Mouse (Mus musculus): ENCODE measurements at regions not wholly inside any gene's neighbourhood (a gene's known extent, or its start where the extent isn't known, plus 50 kb on each side); places are given as distances from the start of the nearest gene placed in this dataset.

GRCm38 (mm10) chr13:118849541-118849940 is 179.9 kb downstream of the Fgf10 start:
- Histone ChIP-seq H3K9me3 (no peaks in the 10 kb centered on the region), H3K4me1 (replicated peaks) (no peaks in the 10 kb centered on the region), H3K27ac (replicated peaks) (no peak overlapping the region), H3K4me3 (no peak overlapping the region), H3K36me3 (no peaks in the 10 kb centered on the region), H3K4me2 (no peak overlapping the region), H3K9ac (no peak overlapping the region), H3K27me3 (no peaks in the 10 kb centered on the region)
- ATAC-seq (ENCODE audit: low read depth) = no peak
- WGBS = 93% methylated on average over 5 of the region's 5 CpGs

DNA sequence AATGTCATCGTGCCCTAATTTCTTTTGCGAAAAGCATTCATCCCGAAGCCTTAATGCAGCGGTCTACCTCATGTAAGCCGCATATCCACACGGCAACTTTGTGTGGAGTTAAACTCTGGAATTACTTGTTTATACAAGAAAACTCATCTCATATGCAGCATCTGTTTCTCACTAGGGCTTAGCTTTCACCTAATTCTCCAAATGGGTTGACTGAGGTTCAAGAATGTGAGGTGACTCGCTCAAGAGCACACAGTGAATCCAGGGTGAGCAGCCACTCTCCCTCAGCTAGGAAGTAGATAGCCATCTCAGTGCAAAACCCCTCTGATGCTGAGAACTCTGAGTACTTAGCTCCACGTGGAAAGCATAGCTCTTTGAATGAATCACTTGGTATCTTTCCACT is 181.1 kb downstream of the Fgf10 start:
- Histone ChIP-seq H3K9me3 (no peaks in the 10 kb centered on the region), H3K4me2 (no peak overlapping the region), H3K27me3 (no peaks in the 10 kb centered on the region), H3K4me1 (replicated peaks) (no peaks in the 10 kb centered on the region), H3K9ac (no peak overlapping the region), H3K27ac (replicated peaks) (no peak overlapping the region), H3K36me3 (no peaks in the 10 kb centered on the region), H3K4me3 (no peak overlapping the region)
- WGBS = 87% methylated on average over 8 of the region's 8 CpGs
- no peak for ATAC-seq (ENCODE audit: low read depth)

- H3K36me3 ChIP-seq = no peaks in the 10 kb centered on the region
Observed at GRCm38 (mm10) chr13:118886339-118886810, 216.8 kb downstream of the Fgf10 start.

GRCm38 (mm10) chr13:118895079-118895478 is 225.5 kb downstream of the Fgf10 start:
- 90% methylated on average over 4 of the region's 4 CpGs for WGBS
- no peak for ATAC-seq (ENCODE audit: low read depth)
- no peaks in the 10 kb centered on the region for H3K9me3 ChIP-seq

More at GRCm38 (mm10) chr13:118886339-118886810, 216.8 kb downstream of the Fgf10 start:
- H3K4me1 ChIP-seq (replicated peaks) = no peaks in the 10 kb centered on the region
- no peak overlapping the region for H3K9ac ChIP-seq
- no peak overlapping the region for H3K4me3 ChIP-seq
- no peak overlapping the region for H3K27ac ChIP-seq (replicated peaks)
- ATAC-seq (ENCODE audit: low read depth) = no peak
- H3K9me3 ChIP-seq = no peaks in the 10 kb centered on the region
- H3K27me3 ChIP-seq = no peaks in the 10 kb centered on the region
- no peak overlapping the region for H3K4me2 ChIP-seq
- WGBS = 66% methylated on average over 9 of the region's 9 CpGs

GRCm38 (mm10) chr13:118901950-118902349 is 232.4 kb downstream of the Fgf10 start:
- H3K4me2 ChIP-seq = no peak overlapping the region
- H3K27ac ChIP-seq (replicated peaks) = no peak overlapping the region
- no peak overlapping the region for H3K4me3 ChIP-seq
- H3K27me3 ChIP-seq = no peaks in the 10 kb centered on the region
- H3K36me3 ChIP-seq = no peaks in the 10 kb centered on the region
- no peak overlapping the region for H3K9ac ChIP-seq
- ATAC-seq (ENCODE audit: low read depth) = no peak
- H3K9me3 ChIP-seq = no peaks in the 10 kb centered on the region
- WGBS = 89% methylated on average over 2 of the region's 2 CpGs
- H3K4me1 ChIP-seq (replicated peaks) = no peaks in the 10 kb centered on the region

More at GRCm38 (mm10) chr13:118895079-118895478, 225.5 kb downstream of the Fgf10 start:
- no peak overlapping the region for H3K4me3 ChIP-seq
- no peaks in the 10 kb centered on the region for H3K4me1 ChIP-seq (replicated peaks)
- no peaks in the 10 kb centered on the region for H3K36me3 ChIP-seq
- H3K9ac ChIP-seq = no peak overlapping the region
- H3K27me3 ChIP-seq = no peaks in the 10 kb centered on the region
- H3K27ac ChIP-seq (replicated peaks) = no peak overlapping the region
- H3K4me2 ChIP-seq = no peak overlapping the region

GRCm38 (mm10) chr13:118910351-118910750 is 240.8 kb downstream of the Fgf10 start:
- 86% methylated on average over 2 of the region's 2 CpGs for WGBS
- no peaks in the 10 kb centered on the region for H3K4me1 ChIP-seq (replicated peaks)
- no peak for ATAC-seq (ENCODE audit: low read depth)
- H3K36me3 ChIP-seq = no peaks in the 10 kb centered on the region
- no peak overlapping the region for H3K4me2 ChIP-seq
- H3K9ac ChIP-seq = no peak overlapping the region
- H3K9me3 ChIP-seq = no peaks in the 10 kb centered on the region
- H3K4me3 ChIP-seq = no peak overlapping the region
- H3K27me3 ChIP-seq = no peaks in the 10 kb centered on the region
- no peak overlapping the region for H3K27ac ChIP-seq (replicated peaks)

DNA sequence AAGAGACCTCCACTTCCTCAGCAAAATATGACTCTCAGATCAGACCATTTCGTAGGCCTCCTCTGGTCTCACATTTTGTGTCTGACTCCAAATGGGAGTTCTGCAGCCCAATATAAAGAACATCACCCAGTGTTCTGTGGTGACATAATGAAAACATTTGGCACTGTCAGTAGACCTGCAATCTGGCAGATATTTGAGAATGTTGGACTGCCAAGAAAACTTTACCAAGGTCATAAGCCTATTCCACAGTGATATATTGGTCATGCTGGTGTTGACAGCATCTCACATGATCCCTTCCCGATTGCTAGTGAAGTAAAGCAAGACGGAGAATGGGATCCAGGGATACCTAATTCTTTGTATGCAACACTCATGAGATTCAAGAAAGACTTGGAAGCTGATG is 271.2 kb downstream of the Fgf10 start:
- no peaks in the 10 kb centered on the region for H3K27me3 ChIP-seq
- H3K36me3 ChIP-seq = no peaks in the 10 kb centered on the region
- H3K9me3 ChIP-seq = no peaks in the 10 kb centered on the region
- H3K9ac ChIP-seq = no peak overlapping the region
- no peak overlapping the region for H3K4me2 ChIP-seq
- 83% methylated on average over 3 of the region's 3 CpGs for WGBS
- no peaks in the 10 kb centered on the region for H3K4me1 ChIP-seq (replicated peaks)
- no peak for ATAC-seq (ENCODE audit: low read depth)
- no peak overlapping the region for H3K4me3 ChIP-seq
- H3K27ac ChIP-seq (replicated peaks) = no peak overlapping the region

DNA sequence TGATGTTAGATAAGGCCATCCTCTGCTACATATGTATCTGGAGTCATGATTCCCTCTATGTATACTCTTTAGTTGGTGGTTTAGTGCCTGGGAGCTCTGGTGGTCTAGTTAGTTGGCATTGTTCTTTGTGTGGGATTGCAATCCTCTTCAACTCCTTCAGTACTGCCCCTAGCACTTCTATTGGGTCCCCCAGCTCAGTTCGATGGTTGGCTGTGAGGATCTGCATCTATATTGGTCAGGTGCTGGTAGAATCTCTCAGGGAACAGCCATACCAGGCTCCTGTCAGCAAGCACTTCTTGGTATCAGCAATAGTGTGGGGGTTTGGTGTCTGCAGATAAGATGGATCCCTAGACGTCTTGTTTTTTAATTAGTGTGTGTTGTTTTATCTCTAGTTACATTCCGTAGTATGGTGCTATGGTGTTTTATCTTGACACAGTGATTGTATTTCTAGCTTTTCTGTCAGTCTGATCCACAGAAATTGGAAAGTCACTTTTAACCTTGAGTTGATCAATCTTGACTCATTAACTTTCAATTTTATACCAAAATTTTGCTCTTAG is 296.6 kb downstream of the Fgf10 start:
- no peak overlapping the region for H3K4me3 ChIP-seq
- H3K4me1 ChIP-seq (replicated peaks) = no peaks in the 10 kb centered on the region
- ATAC-seq (ENCODE audit: low read depth) = no peak
- no peaks in the 10 kb centered on the region for H3K36me3 ChIP-seq
- no peak overlapping the region for H3K9ac ChIP-seq
- WGBS = 91% methylated on average over 3 of the region's 3 CpGs
- no peak overlapping the region for H3K4me2 ChIP-seq
- no peaks in the 10 kb centered on the region for H3K9me3 ChIP-seq
- no peak overlapping the region for H3K27ac ChIP-seq (replicated peaks)
- no peaks in the 10 kb centered on the region for H3K27me3 ChIP-seq

DNA sequence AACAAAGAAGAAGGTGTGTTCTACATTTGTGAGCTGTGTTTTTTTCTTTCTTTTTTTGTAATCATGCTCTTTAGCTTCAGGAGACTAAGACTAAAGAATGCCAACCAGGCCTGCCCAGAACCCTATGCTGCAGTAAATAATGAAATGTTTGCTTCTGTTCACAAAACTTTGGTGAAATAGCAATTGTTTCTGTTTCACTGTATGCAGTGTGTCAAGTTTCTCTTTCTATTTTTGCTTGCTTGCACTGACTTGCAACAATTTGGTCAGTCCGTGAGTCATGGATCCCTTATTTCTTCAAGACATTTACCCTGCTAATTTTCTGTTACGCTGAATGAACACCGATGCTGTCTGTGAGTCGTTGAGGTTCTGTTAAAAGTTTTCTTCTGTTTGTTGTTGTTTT is 298.1 kb downstream of the Fgf10 start:
- H3K9ac ChIP-seq = no peak overlapping the region
- H3K4me3 ChIP-seq = no peak overlapping the region
- no peaks in the 10 kb centered on the region for H3K36me3 ChIP-seq
- H3K9me3 ChIP-seq = no peaks in the 10 kb centered on the region
- no peaks in the 10 kb centered on the region for H3K4me1 ChIP-seq (replicated peaks)
- H3K4me2 ChIP-seq = no peak overlapping the region
- no peak overlapping the region for H3K27ac ChIP-seq (replicated peaks)
- 92% methylated on average over 4 of the region's 4 CpGs for WGBS
- no peak for ATAC-seq (ENCODE audit: low read depth)
- H3K27me3 ChIP-seq = no peaks in the 10 kb centered on the region

GRCm38 (mm10) chr13:118975008-118975407 is 305.4 kb downstream of the Fgf10 start:
- H3K9me3 ChIP-seq = no peaks in the 10 kb centered on the region
- H3K4me1 ChIP-seq (replicated peaks) = no peaks in the 10 kb centered on the region
- no peaks in the 10 kb centered on the region for H3K36me3 ChIP-seq
- no peaks in the 10 kb centered on the region for H3K27me3 ChIP-seq
- no peak for ATAC-seq (ENCODE audit: low read depth)
- no peak overlapping the region for H3K27ac ChIP-seq (replicated peaks)
- H3K4me3 ChIP-seq = no peak overlapping the region
- H3K9ac ChIP-seq = no peak overlapping the region
- H3K4me2 ChIP-seq = no peak overlapping the region

DNA sequence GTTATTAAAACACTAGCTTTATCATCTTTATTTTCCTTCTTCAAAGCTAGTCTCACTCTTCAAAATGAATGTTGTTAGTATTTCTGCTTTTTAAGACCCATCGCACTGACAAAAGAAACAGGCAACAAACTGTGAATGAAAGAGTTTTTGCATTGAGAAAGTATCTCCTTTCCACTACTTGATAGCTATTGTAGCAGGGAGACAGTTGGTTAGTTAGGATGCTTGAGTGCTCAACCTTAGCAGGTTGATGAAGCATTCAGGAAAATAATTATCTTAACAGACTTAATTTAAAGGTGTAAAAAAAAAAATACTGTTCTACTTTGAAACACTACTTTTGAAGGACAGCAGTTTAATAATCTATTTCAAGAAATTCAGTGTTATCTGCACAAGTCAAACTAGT is 305.9 kb downstream of the Fgf10 start:
- WGBS = 85% methylated on average over 1 of the region's 1 CpGs
- no peaks in the 10 kb centered on the region for H3K36me3 ChIP-seq
- no peaks in the 10 kb centered on the region for H3K4me1 ChIP-seq (replicated peaks)
- no peaks in the 10 kb centered on the region for H3K27me3 ChIP-seq
- ATAC-seq (ENCODE audit: low read depth) = no peak
- H3K4me3 ChIP-seq = no peak overlapping the region
- no peak overlapping the region for H3K4me2 ChIP-seq
- H3K27ac ChIP-seq (replicated peaks) = no peak overlapping the region
- no peaks in the 10 kb centered on the region for H3K9me3 ChIP-seq
- H3K9ac ChIP-seq = no peak overlapping the region

- no peaks in the 10 kb centered on the region for H3K36me3 ChIP-seq
- WGBS = 83% methylated on average over 5 of the region's 5 CpGs
- no peak overlapping the region for H3K9ac ChIP-seq
- H3K27me3 ChIP-seq = no peaks in the 10 kb centered on the region
- H3K4me2 ChIP-seq = no peak overlapping the region
- H3K4me1 ChIP-seq (replicated peaks) = peaks cover 7% of the 10 kb centered on the region
- no peak for ATAC-seq (ENCODE audit: low read depth)
- no peak overlapping the region for H3K4me3 ChIP-seq
- no peak overlapping the region for H3K27ac ChIP-seq (replicated peaks)
- no peaks in the 10 kb centered on the region for H3K9me3 ChIP-seq
Observed at GRCm38 (mm10) chr13:118979505-118979904, 309.9 kb downstream of the Fgf10 start.

DNA sequence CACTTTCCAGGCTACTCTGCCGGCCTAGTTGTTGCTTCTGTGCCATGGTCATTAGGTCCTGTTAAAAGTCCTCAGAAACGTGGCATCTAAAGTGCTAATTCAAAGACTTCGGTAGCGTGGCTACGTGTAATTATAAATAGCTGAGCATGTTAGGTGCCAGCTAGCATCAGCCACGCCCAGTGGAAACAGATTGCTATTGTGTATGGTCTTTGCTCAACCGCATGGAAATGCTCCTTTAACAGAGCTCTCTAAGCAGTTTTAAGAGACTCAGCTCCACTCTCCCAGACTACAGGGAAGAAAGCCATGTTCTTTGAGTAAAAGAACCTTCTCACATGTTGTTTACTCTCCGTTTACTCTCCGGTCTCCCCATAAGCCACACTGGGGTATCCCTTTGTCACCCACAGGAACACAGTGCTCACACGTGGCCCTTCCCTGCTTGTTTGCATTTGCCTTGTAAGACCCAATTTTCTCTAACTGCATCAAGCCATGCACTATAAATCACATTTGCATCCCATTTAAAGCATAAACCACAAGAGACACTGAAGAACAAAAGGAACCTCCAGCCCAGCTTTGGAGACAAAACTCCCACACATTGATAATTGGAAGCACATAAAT is 311.7 kb downstream of the Fgf10 start:
- Histone ChIP-seq H3K4me2 (no peak overlapping the region), H3K4me3 (no peak overlapping the region), H3K9ac (no peak overlapping the region), H3K27me3 (no peaks in the 10 kb centered on the region), H3K9me3 (no peaks in the 10 kb centered on the region), H3K36me3 (no peaks in the 10 kb centered on the region), H3K4me1 (replicated peaks) (peaks cover 7% of the 10 kb centered on the region), H3K27ac (replicated peaks) (no peak overlapping the region)
- 34% methylated on average over 10 of the region's 10 CpGs for WGBS
- ATAC-seq (ENCODE audit: low read depth) = no peak; the same call in 1 of the 2 replicates
